Comparison of ENCODE assay signal across 18 mouse cellular contexts in genomic region chr16:6997109-6997508, GRCm38 (mm10).
"Had no signal": no experiment of that assay in that cellular context is flagged by ENCODE, and none has a peak within 500 bp of the region (broad histone marks: within the 10 kb centered on the region; RNA-seq: fewer than 3 reads in every experiment).

No protein-coding gene starts in this region.

- H3K4me1 ChIP-seq: midbrain, embryonic 12.5 days; neural tube, embryonic 15.5 days had no signal

- H3K9me3 ChIP-seq: midbrain, embryonic 10.5 days; midbrain, embryonic 12.5 days; neural tube, embryonic 13.5 days; neural tube, embryonic 15.5 days had no signal

- H3K36me3 ChIP-seq: midbrain, embryonic 10.5 days; midbrain, embryonic 12.5 days; neural tube, embryonic 13.5 days; neural tube, embryonic 15.5 days had no signal

- H3K4me3 ChIP-seq: midbrain, embryonic 10.5 days; midbrain, embryonic 12.5 days; myocyte; neural tube, embryonic 13.5 days; neural tube, embryonic 15.5 days had no signal

- DNase-seq: lung, adult 18-20 months; lung, embryonic 14.5 days; lung, postnatal 10 days; lung, postnatal 4 days; midbrain, embryonic 14.5 days; right cerebral cortex, adult 18-20 months; right cerebral cortex, postnatal 25 days; right cerebral cortex, postnatal 4 days; spleen, adult 18-20 months; thymus, adult 2 months; thymus, postnatal 25 days; thymus, postnatal 4 days had no signal

- H3K27ac ChIP-seq: midbrain, embryonic 10.5 days; midbrain, embryonic 12.5 days; neural tube, embryonic 13.5 days; neural tube, embryonic 15.5 days had no signal

- H3K9ac ChIP-seq: lung, embryonic 14.5 days; midbrain, embryonic 12.5 days; neural tube, embryonic 13.5 days; neural tube, embryonic 15.5 days had no signal

- ATAC-seq: midbrain, embryonic 16.5 days had no signal

- H3K27me3 ChIP-seq: midbrain, embryonic 12.5 days; neural tube, embryonic 13.5 days; neural tube, embryonic 15.5 days had no signal

- H3K4me2 ChIP-seq: lung, embryonic 14.5 days; midbrain, embryonic 12.5 days; neural tube, embryonic 13.5 days; neural tube, embryonic 15.5 days had no signal
